Mouse (Mus musculus) brain, embryonic 14.5 days (tissue): ENCODE data around the gene Dpep3. TPM values are rescaled to one million over a fixed set of nuclear protein-coding genes. Genes with fewer than 3 reads are reported as not detected.

Experiments used
- DNase-seq: peaks from one replicate; pipeline ENCODE4 v3.0.0-alpha.2; 2011; ENCODE audit warnings: low read depth
- CTCF ChIP-seq: fragments of 200-500 bp; IDR thresholded peaks from 2 replicates; pipeline ENCODE4 v1.5.1; 2012; ENCODE audit warnings: inconsistent platforms, mild to moderate bottlenecking, moderate library complexity, borderline replicate concordance; ENCODE audit not compliant: insufficient read depth, insufficient read length; ENCODE audit errors: extremely low read depth
- POLR2A ChIP-seq: fragments of 200-500 bp; IDR thresholded peaks from 2 replicates; pipeline ENCODE4 v1.6.1; 2012; ENCODE audit warnings: mild to moderate bottlenecking, inconsistent platforms, borderline replicate concordance; ENCODE audit not compliant: poor library complexity, insufficient read depth, insufficient read length, severe bottlenecking; ENCODE audit errors: extremely low read depth
- polyA plus RNA-seq: library from polyadenylated mRNA; depleted of rRNA; stranded (reverse); fragments of >200 nt; gene quantifications from 2 replicates; pipeline ENCODE4 v1.2.3, GENCODE M21; 2012; rRNA removed

Gene Dpep3
- polyA plus RNA-seq, 1 experiment, result not detected

GRCm38 (mm10) chr8:105930602-105931001 lies 48.6 kb downstream of the Dpep3 start:
- TF ChIP-seq POLR2A (no peak), CTCF (peak; percentile 95)
- peak; percentile 81 for DNase-seq

DNA sequence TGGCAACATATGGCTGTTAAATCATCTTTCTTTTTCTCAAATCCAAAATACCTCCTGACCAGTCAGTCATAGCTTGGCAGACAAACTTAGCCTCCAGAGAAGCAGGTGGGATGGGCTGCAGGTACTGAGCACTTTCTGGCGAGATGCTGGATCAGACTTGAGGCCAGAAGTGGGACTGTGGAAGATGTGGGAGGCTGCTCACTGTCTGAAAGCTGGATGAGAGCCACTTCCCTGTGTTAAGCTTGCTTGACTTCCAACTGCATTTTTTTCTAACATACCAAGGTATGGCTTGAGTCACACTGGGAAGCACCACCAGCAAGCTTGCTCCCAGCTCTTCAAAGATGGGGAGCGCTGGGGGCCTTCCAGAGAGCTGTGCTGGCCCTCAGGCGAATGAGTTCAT lies 54.1 kb downstream of the Dpep3 start:
- DNase-seq, result no peak

More for the DNA sequence above, 54.1 kb downstream of the Dpep3 start:
- no peak for TF ChIP-seq POLR2A
- no peak for TF ChIP-seq CTCF

Other genes starting within 250 kb of the Dpep3 start
- gene Gfod2, start 220.8 kb downstream of the Dpep3 start, polyA plus RNA-seq, result 56.1 and 62.6 TPM in 2 replicates
- gene Ranbp10, start 152.1 kb downstream of the Dpep3 start, polyA plus RNA-seq, result 35.7 and 39.7 TPM in 2 replicates
- 0.37 and 0.54 TPM in 2 replicates for gene Tsnaxip1, start 151.7 kb downstream of the Dpep3 start, polyA plus RNA-seq
- 83.0 and 109 TPM in 2 replicates for gene Cenpt, start 126.2 kb downstream of the Dpep3 start, polyA plus RNA-seq
- gene Thap11, start 124.3 kb downstream of the Dpep3 start, polyA plus RNA-seq, result 61.3 and 78.5 TPM in 2 replicates
- gene Nutf2, start 118.8 kb downstream of the Dpep3 start, polyA plus RNA-seq, result 190 and 196 TPM in 2 replicates
- gene Edc4, start 98.5 kb downstream of the Dpep3 start, polyA plus RNA-seq, result 80.3 and 85.4 TPM in 2 replicates
- 0.90 and 1.6 TPM in 2 replicates for gene Nrn1l, start 85.9 kb downstream of the Dpep3 start, polyA plus RNA-seq
- 23.6 and 26.8 TPM in 2 replicates for gene Pskh1, start 79.0 kb downstream of the Dpep3 start, polyA plus RNA-seq
- 7.8 and 10.2 TPM in 2 replicates for gene Ctrl, start 45.6 kb downstream of the Dpep3 start, polyA plus RNA-seq
- gene Psmb10, start 41.0 kb downstream of the Dpep3 start, polyA plus RNA-seq, result 51.6 and 64.8 TPM in 2 replicates
- 2.0 and 2.3 TPM in 2 replicates for gene Lcat, start 36.0 kb downstream of the Dpep3 start, polyA plus RNA-seq
- gene Slc12a4, start 13.3 kb downstream of the Dpep3 start, polyA plus RNA-seq, result 15.2 and 17.0 TPM in 2 replicates
- gene Dus2, start 11.9 kb upstream of the Dpep3 start, polyA plus RNA-seq, result 22.9 and 24.4 TPM in 2 replicates
- gene Dpep2nb, start 26.5 kb upstream of the Dpep3 start, polyA plus RNA-seq, result not detected in 2 replicates
- gene Ddx28, start 32.5 kb upstream of the Dpep3 start, polyA plus RNA-seq, result 16.5 and 17.8 TPM in 2 replicates
- 11.1 and 13.1 TPM in 2 replicates for gene Nfatc3, start 79.4 kb upstream of the Dpep3 start, polyA plus RNA-seq
- 1.3 and 1.5 TPM in 2 replicates for gene Esrp2, start 157.5 kb upstream of the Dpep3 start, polyA plus RNA-seq
- gene Pla2g15, start 171.0 kb upstream of the Dpep3 start, polyA plus RNA-seq, result 12.7 and 16.1 TPM in 2 replicates
- gene Slc7a6, start 189.4 kb upstream of the Dpep3 start, polyA plus RNA-seq, result 56.7 and 65.4 TPM in 2 replicates
- gene Slc7a6os, start 231.5 kb upstream of the Dpep3 start, polyA plus RNA-seq, result 42.0 and 45.3 TPM in 2 replicates
- 44.9 and 47.7 TPM in 2 replicates for gene Prmt7, start 231.5 kb upstream of the Dpep3 start, polyA plus RNA-seq